Mouse (Mus musculus): Measurements from ENCODE around the gene Gad1.

GRCm38 (mm10) chr2:70558843-70559451, 6.1 kb downstream of the Gad1 start:
- TF ChIP-seq POLR2A (IDR thresholded peaks at IDR 0.05; ENCODE audit: low read depth, low read length): no peak
- no peak for TF ChIP-seq CTCF (IDR thresholded peaks at IDR 0.05; ENCODE audit: extremely low read depth, insufficient read depth, insufficient read length, insufficient replicate concordance)
